Mouse (Mus musculus) frontal cortex, postnatal 10 days (tissue): Measurements from ENCODE around the gene Cstad.

ENCODE experiments used
- DNase-seq, 2 experiments: peaks; one replicate each; pipeline ENCODE4 v3.0.0; 2022; ENCODE audit warnings: low spot score in 2 of 2, mixed read lengths in 1 of 2

The Cstad gene

GRCm38 (mm10) chr2:30629038-30629761, 34.4 kb downstream of the Cstad start:
- no peak for DNase-seq

- no peak for DNase-seq
Measured at GRCm38 (mm10) chr2:30629860-30630259, 35.0 kb downstream of the Cstad start.

- DNase-seq: no peak
Measured at GRCm38 (mm10) chr2:30636266-30636671, 41.4 kb downstream of the Cstad start.

DNA sequence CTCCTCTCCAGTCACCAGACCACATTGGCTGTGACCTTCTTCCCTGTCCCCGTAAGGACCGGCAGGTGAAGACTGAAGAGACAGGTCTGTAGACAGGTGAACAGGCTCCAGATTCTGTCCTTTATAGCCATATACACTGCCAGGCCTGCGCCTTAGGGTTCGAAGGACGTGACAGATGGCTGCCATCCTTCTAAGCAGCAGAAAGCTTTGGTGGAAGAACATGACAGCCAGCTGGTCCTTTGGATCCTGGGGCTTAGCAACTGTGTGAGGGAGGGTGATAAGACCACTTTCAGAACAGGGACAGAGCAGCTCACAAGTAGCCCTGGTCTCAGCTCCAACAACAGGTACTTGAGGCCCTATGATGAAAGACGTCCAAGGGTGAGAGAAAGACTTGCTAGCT, 43.2 kb downstream of the Cstad start:
- DNase-seq: no peak

DNA sequence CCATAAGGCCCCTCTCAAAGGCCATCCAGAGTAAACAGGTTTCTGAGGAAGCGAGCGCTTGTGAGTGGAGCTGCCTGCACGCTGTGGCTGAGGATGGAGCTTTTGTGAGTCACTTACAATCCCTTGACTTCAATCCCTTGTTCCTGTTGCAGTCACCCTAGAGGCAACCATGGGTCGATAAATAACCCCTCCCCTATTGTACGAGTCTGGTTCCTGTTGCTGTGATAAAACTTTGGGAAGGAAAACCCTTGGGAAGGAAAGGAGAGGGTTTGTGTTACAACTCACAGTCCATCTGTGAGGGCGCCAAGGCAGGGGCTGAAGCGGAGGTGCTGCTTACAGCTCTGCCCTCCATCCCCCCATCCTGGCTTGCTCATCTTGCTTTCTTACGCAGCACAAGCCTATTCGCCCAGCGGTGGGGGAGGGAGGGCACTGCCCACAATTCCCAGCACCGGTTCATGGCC, 45.2 kb downstream of the Cstad start:
- no peak for DNase-seq

GRCm38 (mm10) chr2:30642810-30643209, 48.0 kb downstream of the Cstad start:
- DNase-seq: no peak

GRCm38 (mm10) chr2:30643422-30643821, 48.6 kb downstream of the Cstad start:
- DNase-seq: no peak

GRCm38 (mm10) chr2:30646833-30647232, 52.0 kb downstream of the Cstad start:
- peak; percentile 69 to 76 for DNase-seq

DNA sequence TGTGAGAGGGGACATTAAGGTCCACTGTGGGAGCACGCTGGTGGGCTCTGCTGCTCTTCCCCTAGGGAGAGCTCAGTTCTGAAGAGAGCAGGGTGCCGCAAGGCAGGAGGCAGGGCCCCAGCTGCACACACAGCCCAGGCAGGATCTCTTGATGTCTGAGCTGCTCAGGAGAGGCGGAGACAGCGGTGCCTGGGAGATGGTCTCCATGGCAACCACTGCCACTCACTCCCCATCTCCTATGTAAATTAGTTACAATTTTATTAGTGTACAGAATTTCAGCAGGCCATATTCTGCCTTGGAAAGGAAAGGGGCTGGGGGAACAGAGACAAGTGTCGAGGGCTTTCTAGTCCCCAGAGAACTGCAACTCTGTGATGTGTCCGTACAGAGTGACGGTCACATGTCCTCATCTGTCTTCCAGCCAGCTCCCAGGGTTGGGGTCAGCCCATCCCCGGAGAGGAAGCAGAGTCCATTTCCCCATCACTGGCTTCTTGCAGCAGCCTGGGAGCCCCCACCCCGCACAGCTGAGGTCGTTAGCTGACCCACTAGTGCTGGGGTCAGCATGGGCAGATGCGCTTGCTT, 52.6 kb downstream of the Cstad start:
- peak; percentile 86 to 90 for DNase-seq

GRCm38 (mm10) chr2:30647882-30648494, 53.1 kb downstream of the Cstad start:
- DNase-seq: no peak

GRCm38 (mm10) chr2:30650249-30650648, 55.4 kb downstream of the Cstad start:
- DNase-seq: no peak

DNA sequence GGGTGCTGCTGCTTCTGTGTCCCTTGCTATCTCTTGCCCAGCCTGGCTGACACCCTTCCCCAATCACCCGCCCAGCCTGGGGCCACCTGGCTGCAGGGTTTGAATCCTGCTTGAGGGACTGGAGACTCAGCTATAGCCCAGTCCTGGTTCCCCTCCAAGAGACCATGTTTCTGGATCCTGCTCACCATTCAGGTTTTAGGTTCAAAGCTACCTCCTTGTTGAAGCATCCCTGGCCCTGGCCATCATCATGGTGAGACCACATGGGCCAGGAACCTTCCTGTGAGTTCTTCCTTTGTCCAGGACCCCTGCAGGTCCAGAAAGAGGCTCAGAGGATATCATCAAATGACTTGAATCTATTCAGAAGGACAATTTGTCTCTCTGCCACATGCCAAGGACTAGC, 57.0 kb downstream of the Cstad start:
- no peak for DNase-seq

- no peak for DNase-seq
Measured at GRCm38 (mm10) chr2:30652581-30653037, 57.8 kb downstream of the Cstad start.

DNA sequence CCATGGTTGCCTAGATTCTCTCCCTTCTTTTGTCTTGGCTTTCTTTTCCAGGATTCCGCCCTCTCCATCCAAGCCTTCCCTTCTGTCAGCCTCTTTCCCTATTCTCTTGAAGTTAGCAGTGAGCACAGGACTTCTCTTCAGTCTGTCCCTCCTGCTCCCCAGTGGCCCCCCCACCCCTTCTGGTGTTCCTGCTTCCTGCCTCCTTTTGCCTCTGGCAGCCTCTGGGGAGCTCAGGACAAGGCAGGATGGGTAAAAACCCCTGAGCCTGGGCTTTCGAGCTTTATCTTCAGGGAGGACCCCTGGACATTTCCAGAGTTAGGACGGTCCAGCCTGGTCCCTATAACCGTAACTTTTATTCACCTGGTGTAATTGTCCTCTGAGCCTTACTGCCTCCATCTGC, 58.2 kb downstream of the Cstad start:
- no peak for DNase-seq

- DNase-seq: no peak
Measured at GRCm38 (mm10) chr2:30654158-30654557, 59.3 kb downstream of the Cstad start.

DNA sequence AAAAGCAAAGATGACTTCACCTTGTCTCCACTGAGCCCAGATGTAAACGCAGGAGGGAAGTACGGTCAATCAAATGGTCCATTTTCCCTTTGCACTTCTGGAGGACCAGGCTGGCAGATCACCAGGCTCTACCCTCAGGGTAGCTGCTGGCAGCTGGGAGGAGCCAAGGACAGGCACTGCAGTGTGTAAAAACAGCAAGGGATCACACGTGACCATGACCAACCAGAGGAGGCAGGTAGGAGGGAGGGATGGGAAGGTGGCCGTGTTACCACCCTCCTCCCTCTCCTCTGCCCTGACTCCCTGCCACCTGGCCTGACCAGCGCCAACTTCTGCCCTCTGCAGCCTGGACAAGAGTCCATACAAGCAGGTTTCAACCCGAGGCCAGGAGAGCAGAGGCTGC, 59.7 kb downstream of the Cstad start:
- DNase-seq: no peak

GRCm38 (mm10) chr2:30655746-30656145, 60.9 kb downstream of the Cstad start:
- no peak for DNase-seq

GRCm38 (mm10) chr2:30656711-30657555, 62.1 kb downstream of the Cstad start:
- no peak for DNase-seq

- DNase-seq: peak in 1 of 2 experiments; percentile 51
Measured at GRCm38 (mm10) chr2:30657674-30658479, 63.0 kb downstream of the Cstad start.

DNA sequence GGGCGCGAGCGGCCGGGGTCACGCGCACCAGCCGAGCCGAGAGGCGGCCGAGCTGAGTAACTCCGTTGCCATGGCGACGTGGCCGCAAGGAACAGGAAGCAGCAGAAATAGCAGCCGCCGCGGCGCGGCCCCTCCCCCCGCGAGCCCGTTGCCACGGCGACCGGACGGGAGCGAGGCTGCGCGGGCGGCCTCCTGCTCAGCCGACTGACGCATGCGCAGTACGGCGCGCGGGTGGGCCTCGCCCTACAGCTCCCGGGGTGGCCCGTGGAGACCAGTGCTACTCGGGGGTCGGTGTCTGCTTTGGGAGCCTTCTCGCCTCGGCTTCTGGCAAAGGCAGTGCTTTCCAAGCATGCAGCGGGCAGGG, 63.6 kb downstream of the Cstad start:
- peak; percentile 100 for DNase-seq
